In genomic region chr9:108517253-108517930, GRCm38 (mm10) we compare ENCODE assay signal across 7 mouse cellular contexts. TPM values are rescaled to one million over a fixed set of nuclear protein-coding genes. Genes with fewer than 3 reads are reported as not detected.
DNase-seq lines count a peak whose midpoint lies in the region; ATAC-seq and TF ChIP-seq lines count a peak whose summit lies in the region.

No protein-coding gene starts in this region.

- H3K36me3 ChIP-seq in intestine, postnatal 0 days (ENCODE audit: control insufficient read depth, insufficient read depth), result peaks cover 39% of the 10 kb centered on the region
- peaks cover 15% of the 10 kb centered on the region for H3K36me3 ChIP-seq in midbrain, embryonic 11.5 days (ENCODE audit: control insufficient read depth, insufficient read depth, low read length)

- peak overlapping the region; percentile 99 for H3K27ac ChIP-seq in intestine, postnatal 0 days (ENCODE audit: low read depth, low read length)
- H3K27ac ChIP-seq in midbrain, embryonic 11.5 days (ENCODE audit: low read depth, low read length), result peak overlapping the region; percentile 99

- peak; percentile 72 for ATAC-seq in intestine, postnatal 0 days
- peak; percentile 86 for ATAC-seq in midbrain, embryonic 11.5 days (ENCODE audit: low FRiP score)

- TF ChIP-seq CTCF in intestine, postnatal 0 days (IDR thresholded peaks at IDR 0.05; ENCODE audit: low read depth), result no peak

- H3K4me1 ChIP-seq in intestine, postnatal 0 days (replicated peaks; ENCODE audit: control insufficient read depth, insufficient read depth, low read length), result no peaks in the 10 kb centered on the region
- H3K4me1 ChIP-seq in midbrain, embryonic 11.5 days (ENCODE audit: control insufficient read depth, insufficient read depth, low read length), result peaks cover 16% of the 10 kb centered on the region

- WGBS in intestine, postnatal 0 days, result 0% methylated on average over 47 of the region's 95 CpGs
- WGBS in midbrain, embryonic 11.5 days, result under 1% methylated on average over 61 of the region's 95 CpGs

- peak overlapping the region; percentile 69 for H3K4me2 ChIP-seq in intestine, postnatal 0 days (replicated peaks; ENCODE audit: low read depth)
- H3K4me2 ChIP-seq in midbrain, embryonic 11.5 days, result peak overlapping the region; percentile 53

- intact Hi-C loops in left cerebral cortex, postnatal 4 days (cut with DNase I), result no loop called here

- H3K9ac ChIP-seq in intestine, postnatal 0 days (ENCODE audit: low read depth, low read length), result peak overlapping the region; percentile 99
- peak overlapping the region; percentile 97 for H3K9ac ChIP-seq in midbrain, embryonic 11.5 days (ENCODE audit: low read length)

- H3K4me3 ChIP-seq in intestine, postnatal 0 days (ENCODE audit: low read depth, low read length), result peak overlapping the region; percentile 93
- peak overlapping the region; percentile 93 for H3K4me3 ChIP-seq in midbrain, embryonic 11.5 days (ENCODE audit: low read depth, low read length)

- DNase-seq in adrenal gland, adult 8-10 months, result peak; percentile 70
- DNase-seq in embryo, embryonic 11.5 days (ENCODE audit: low read depth, low spot score), result peak; percentile 80
- DNase-seq in gastrocnemius, postnatal 4 days (ENCODE audit: low spot score in 2 of 2), result peak; percentile 73 to 90
- peak; percentile 92 for DNase-seq in left cerebral cortex, postnatal 4 days
- DNase-seq in midbrain, embryonic 11.5 days (ENCODE audit: low spot score, missing footprints), result peak; percentile 99
- peak; percentile 90 for DNase-seq in right cerebral cortex, postnatal 4 days

- no peaks in the 10 kb centered on the region for H3K9me3 ChIP-seq in intestine, postnatal 0 days (ENCODE audit: control insufficient read depth)
- no peaks in the 10 kb centered on the region for H3K9me3 ChIP-seq in midbrain, embryonic 11.5 days (ENCODE audit: control insufficient read depth, low read length)

- no peaks in the 10 kb centered on the region for H3K27me3 ChIP-seq in intestine, postnatal 0 days (replicated peaks; ENCODE audit: control insufficient read depth, insufficient read depth, low read length)
- H3K27me3 ChIP-seq in midbrain, embryonic 11.5 days (ENCODE audit: control insufficient read depth, insufficient read depth, low read length), result no peaks in the 10 kb centered on the region

RNA-seq across cellular contexts. Expression of gene Qrich1, which starts 0.8 kb away (rescaled TPM):
- total RNA-seq in adrenal gland, adult 8-10 months (2022), result 100 to 1,000 TPM; 131 to 151 (median 139) TPM
- total RNA-seq in gastrocnemius, postnatal 4 days (2021), result 100 to 1,000 TPM; 109 to 123 TPM
- polyA plus RNA-seq in intestine, postnatal 0 days (2015; fragmentation: Nextera tagmentation; extraction: Ambion mirVana), result 46.8 and 48.7 TPM in 2 replicates
- 100 to 1,000 TPM; 145 to 149 TPM for total RNA-seq in left cerebral cortex, postnatal 4 days (2021)
- polyA plus RNA-seq in midbrain, embryonic 11.5 days (2014; fragmentation: Nextera tagmentation; extraction: Ambion mirVana), result 160 and 175 TPM in 2 replicates

RNA-seq across cellular contexts. Expression of gene Qars, which starts 9.9 kb away (rescaled TPM):
- total RNA-seq in adrenal gland, adult 8-10 months (2022), result 100 to 1,000 TPM; 181 to 239 (median 220) TPM
- total RNA-seq in gastrocnemius, postnatal 4 days (2021), result 10 to 100 TPM; 93.1 to 96.0 TPM
- 66.4 and 74.7 TPM in 2 replicates for polyA plus RNA-seq in intestine, postnatal 0 days (2015; fragmentation: Nextera tagmentation; extraction: Ambion mirVana)
- 100 to 1,000 TPM in 1 of 2 experiments, 10 to 100 TPM in 1; 98.2 to 112 TPM for total RNA-seq in left cerebral cortex, postnatal 4 days (2021)
- polyA plus RNA-seq in midbrain, embryonic 11.5 days (2014; fragmentation: Nextera tagmentation; extraction: Ambion mirVana), result 103 TPM in 2 replicates

RNA-seq across cellular contexts. Expression of gene Usp19, which starts 27.0 kb away (rescaled TPM):
- 100 to 1,000 TPM; 239 to 312 (median 257) TPM for total RNA-seq in adrenal gland, adult 8-10 months (2022)
- 100 to 1,000 TPM; 107 to 126 TPM for total RNA-seq in gastrocnemius, postnatal 4 days (2021)
- 17.2 and 17.6 TPM in 2 replicates for polyA plus RNA-seq in intestine, postnatal 0 days (2015; fragmentation: Nextera tagmentation; extraction: Ambion mirVana)
- 100 to 1,000 TPM; 111 to 124 TPM for total RNA-seq in left cerebral cortex, postnatal 4 days (2021)
- 62.2 and 63.0 TPM in 2 replicates for polyA plus RNA-seq in midbrain, embryonic 11.5 days (2014; fragmentation: Nextera tagmentation; extraction: Ambion mirVana)

RNA-seq across cellular contexts. Expression of gene Lamb2, which starts 37.9 kb away (rescaled TPM):
- total RNA-seq in adrenal gland, adult 8-10 months (2022), result 100 to 1,000 TPM; 117 to 175 (median 152) TPM
- total RNA-seq in gastrocnemius, postnatal 4 days (2021), result 100 to 1,000 TPM; 180 to 191 TPM
- 8.9 and 10.1 TPM in 2 replicates for polyA plus RNA-seq in intestine, postnatal 0 days (2015; fragmentation: Nextera tagmentation; extraction: Ambion mirVana)
- 10 to 100 TPM; 29.2 to 29.9 TPM for total RNA-seq in left cerebral cortex, postnatal 4 days (2021)
- 20.1 and 21.4 TPM in 2 replicates for polyA plus RNA-seq in midbrain, embryonic 11.5 days (2014; fragmentation: Nextera tagmentation; extraction: Ambion mirVana)

RNA-seq across cellular contexts. Expression of gene Impdh2, which starts 42.7 kb away (rescaled TPM):
- total RNA-seq in adrenal gland, adult 8-10 months (2022), result 10 to 100 TPM; 59.9 to 88.8 (median 73.5) TPM
- total RNA-seq in gastrocnemius, postnatal 4 days (2021), result 10 to 100 TPM; 78.6 to 92.9 TPM
- polyA plus RNA-seq in intestine, postnatal 0 days (2015; fragmentation: Nextera tagmentation; extraction: Ambion mirVana), result 50.6 and 50.7 TPM in 2 replicates
- total RNA-seq in left cerebral cortex, postnatal 4 days (2021), result 10 to 100 TPM; 85.7 to 86.1 TPM
- 182 and 186 TPM in 2 replicates for polyA plus RNA-seq in midbrain, embryonic 11.5 days (2014; fragmentation: Nextera tagmentation; extraction: Ambion mirVana)

Comparison
In these comparisons a context has a peak if more than half of its experiments do, and no peak if none do; other contexts are left out.
1. Peak in every context shown above with its lines: DNase-seq, ATAC-seq, H3K4me3 ChIP-seq and H3K27ac ChIP-seq.